Mouse (Mus musculus) liver, embryonic 14 days (tissue): ENCODE data around the gene Gm20481. TPM values are rescaled to one million over a fixed set of nuclear protein-coding genes. Genes with fewer than 3 reads are reported as not detected.

Experiments
- polyA plus RNA-seq: library from polyadenylated mRNA; depleted of rRNA; stranded (reverse); fragments of >200 nt; gene quantifications from 2 replicates; pipeline ENCODE4 v1.2.3, GENCODE M21; 2012; rRNA removed

Gm20481 gene
- not detected in 2 replicates for polyA plus RNA-seq

DNA sequence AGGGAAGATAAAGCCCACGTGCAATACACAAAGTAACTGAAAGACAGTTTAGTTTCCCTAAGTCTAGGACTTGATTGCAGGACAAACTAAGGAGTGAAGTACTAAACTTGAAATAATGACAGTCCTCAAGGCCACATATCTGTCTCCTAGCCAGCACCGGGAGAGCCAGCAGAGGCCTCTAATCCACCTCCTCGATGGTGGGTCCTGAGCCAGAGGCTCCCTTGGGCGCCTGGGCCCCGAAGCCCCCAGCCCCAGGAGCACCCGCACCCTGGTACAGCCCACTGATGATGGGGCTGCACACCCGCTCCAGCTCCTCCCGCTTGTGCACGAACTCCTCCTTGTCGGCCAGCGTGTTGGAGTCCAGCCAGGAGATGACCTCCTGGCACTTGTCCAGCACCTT, at the start of gene Gm20481:
TSS of gene Gm20481 (plus strand) at position 91 of the 400 bp plus-strand sequence.

DNA sequence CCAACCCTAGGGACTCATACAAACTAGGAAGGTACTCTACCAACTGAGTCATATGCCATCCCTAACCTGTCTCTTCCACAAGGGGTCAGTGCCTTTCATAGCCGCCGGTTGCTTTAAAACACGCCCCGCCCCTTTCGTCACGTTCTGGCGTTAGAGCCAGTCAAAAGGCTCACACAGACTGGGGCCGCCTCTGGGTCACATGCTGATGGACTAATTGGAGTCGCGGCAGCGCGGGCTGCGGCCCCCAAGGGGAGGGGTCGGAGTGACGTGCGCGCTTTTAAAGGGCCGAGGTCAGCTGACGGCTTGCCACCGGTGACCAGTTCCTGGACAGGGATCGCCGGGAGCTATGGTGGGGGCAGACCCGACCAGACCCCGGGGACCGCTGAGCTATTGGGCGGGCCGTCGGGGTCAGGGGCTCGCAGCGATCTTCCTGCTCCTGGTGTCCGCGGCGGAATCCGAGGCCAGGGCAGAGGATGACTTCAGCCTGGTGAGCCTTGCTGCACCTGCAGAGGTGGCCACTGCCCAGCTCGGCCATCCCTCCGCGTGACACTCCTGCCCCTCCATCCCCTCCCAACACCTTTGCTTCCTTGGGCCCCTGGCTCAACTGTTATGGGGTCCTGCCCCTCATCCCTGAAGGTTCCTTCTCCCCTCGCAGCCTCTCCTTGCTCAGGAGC, 38.5 kb upstream of the Gm20481 start, which contains the start of gene Neu1:
TSS of gene Neu1 (plus strand) at position 193 of the 674 bp plus-strand sequence.

DNA sequence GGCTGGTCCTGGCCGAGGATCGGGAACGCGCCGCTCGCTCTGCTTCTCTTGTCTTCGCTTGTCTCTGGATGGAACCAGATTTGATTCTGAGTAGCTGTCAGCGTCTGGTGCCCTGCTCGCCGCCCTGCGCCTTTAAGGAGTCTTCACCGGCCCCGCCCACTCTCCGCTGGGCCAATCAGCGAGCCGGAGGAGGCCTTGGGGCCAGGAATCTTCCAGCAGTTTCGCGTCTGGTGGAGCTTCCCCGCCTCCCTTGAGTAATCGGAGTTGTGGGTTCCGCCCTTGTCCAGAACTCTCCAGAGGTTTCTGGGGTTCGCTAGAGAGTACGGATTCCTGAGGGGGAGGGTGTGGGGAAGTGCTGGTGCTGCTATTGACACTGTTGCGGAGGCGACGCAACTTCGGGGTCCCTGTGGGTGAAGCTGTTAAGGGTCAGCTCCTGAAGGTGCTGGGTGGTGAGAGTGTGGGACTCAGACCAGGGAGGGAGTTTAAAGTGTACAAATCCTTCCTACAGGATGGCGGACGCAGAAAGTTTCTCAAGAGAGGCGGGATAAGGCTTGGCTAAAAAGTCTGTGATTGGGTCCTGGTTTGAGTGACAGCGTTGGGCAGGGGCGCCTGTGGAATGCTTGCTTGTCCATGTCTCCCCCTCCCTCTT, 10.5 kb upstream of the Gm20481 start, which contains the start of gene Hspa1b:
TSS of gene Hspa1b (minus strand) at position 109 of the 649 bp plus-strand sequence.

DNA sequence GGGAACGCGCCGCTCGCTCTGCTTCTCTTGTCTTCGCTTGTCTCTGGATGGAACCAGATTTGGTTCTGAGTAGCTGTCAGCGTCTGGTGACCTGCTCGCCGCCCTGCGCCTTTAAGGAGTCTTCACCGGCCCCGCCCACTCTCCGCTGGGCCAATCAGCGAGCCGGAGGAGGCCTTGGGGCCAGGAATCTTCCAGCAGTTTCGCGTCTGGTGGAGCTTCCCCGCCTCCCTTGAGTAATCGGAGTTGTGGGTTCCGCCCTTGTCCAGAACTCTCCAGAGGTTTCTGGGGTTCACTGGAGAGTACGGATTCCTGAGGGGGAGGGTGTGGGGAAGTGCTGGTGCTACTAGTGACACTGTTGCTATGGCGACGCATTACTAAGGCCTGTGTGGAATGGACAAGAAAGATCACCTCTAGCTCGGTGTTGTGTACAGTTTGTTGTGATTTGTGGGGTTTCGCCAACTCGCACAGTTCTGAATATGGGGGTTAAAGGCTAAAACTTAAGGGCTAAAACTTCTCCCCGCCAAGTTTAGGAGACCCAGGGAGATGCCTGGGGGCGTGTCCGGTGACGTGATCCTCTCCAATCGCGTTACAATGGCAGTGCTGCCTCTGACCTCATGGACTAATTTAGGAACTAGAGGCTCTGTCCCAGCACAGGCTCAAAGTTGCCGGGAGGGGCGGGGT, 2.5 kb downstream of the Gm20481 start, which contains the start of the genes Hspa1a and Hspa1l:
TSS of gene Hspa1a (minus strand) at position 88 of the 681 bp plus-strand sequence.
TSS of gene Hspa1l (plus strand) at position 635 of the 681 bp plus-strand sequence.

DNA sequence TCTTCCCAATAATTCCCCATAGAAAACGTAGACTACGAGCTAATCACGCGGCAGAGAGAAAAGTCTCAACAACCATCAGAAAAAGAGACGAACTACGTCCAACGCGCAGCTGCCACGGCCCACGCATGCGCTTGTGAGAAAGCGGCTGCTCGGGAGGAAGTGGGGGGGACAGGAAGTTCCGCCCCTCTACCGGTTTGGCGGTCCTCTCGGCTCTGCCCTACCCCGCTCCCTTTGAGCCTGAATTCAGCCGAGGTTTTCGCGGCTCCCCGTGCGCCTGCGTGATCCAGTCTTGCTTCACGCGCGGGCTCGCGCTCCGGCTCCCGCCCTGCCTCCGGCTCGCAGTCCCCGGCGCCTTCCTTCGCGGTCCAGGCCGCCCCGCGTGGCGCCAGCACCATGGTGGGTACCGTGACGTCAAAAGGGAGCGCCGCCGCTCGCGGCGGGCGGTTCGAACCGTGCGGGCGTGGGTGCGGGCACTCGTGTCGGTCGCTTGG, 12.0 kb downstream of the Gm20481 start, which contains the start of gene Lsm2:
TSS of gene Lsm2 (plus strand) at position 173 of the 491 bp plus-strand sequence.

DNA sequence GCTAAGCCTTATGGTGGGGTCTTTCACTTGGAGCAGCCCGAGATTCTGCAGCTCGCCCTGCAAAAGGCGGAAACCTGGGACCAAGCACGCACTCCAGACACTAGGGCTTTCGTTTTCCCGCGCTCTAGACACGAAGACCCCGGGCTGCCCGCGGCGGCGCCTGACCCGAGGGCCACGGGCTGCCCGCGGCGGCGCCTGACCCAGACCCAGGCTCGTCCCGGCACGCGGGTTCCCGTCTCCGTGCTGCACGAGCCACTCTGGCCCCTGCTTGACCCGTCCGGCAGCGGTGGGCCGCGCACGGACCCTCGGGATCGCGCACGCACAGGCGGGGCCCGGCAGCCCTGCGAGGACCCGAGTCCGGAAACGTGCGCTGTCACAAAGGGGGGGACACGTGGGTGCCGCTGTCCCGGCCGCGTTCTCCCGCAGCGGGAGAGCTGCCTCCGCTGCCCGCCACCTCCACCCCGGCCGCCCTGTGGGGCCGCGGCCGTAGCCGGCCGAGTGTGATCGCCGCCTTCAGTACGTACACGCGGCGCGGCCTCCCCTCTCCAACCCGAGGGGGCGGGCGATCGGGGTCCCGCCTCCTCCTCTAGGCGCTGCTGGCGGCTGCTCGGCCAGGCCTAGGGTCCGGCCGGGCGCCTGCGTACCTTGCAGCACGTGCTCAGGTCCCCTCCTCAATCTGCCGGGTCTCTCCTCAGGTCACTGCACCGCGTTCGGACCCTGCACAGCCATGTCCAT, 31.2 kb downstream of the Gm20481 start, which contains the start of gene Vars:
TSS of gene Vars (plus strand) at position 271 of the 735 bp plus-strand sequence.

DNA sequence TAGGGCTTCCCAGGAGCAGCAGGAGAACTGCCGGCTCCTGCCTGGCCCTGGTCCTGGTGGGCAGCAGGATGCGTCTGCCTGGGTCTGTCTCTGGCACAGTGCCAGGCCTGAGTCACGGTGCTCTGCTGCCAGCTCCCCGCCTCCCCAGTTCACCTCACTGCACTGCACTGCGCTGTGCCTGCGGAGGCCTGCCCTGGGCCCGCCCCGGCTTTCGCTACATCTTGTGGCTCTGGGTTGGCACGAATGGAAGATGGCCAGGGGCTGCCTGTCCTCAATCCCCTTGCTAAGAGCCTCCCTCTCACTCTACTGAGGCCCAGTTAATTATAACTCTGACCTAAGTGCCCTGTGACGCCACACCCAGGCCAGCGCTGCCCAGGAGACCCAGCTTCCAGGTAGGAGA, 46.7 kb downstream of the Gm20481 start, which contains the start of gene Vwa7:
TSS of gene Vwa7 (plus strand) at position 204 of the 400 bp plus-strand sequence.

Other genes starting within 250 kb of the Gm20481 start
- gene C4b, start 226.0 kb upstream of the Gm20481 start, polyA plus RNA-seq = 2.5 and 3.3 TPM in 2 replicates
- gene Cyp21a1, start 165.4 kb upstream of the Gm20481 start, polyA plus RNA-seq = 0.03 TPM in 1 of 2 replicates, not detected in the other
- 15.6 and 17.8 TPM in 2 replicates for gene Stk19, start 133.0 kb upstream of the Gm20481 start, polyA plus RNA-seq
- 22.0 and 28.0 TPM in 2 replicates for gene Dxo, start 132.9 kb upstream of the Gm20481 start, polyA plus RNA-seq
- gene Skiv2l, start 119.7 kb upstream of the Gm20481 start, polyA plus RNA-seq = 19.0 and 22.2 TPM in 2 replicates
- gene Nelfe, start 119.5 kb upstream of the Gm20481 start, polyA plus RNA-seq = 43.8 and 44.0 TPM in 2 replicates
- gene Cfb, start 107.4 kb upstream of the Gm20481 start, polyA plus RNA-seq = 157 and 169 TPM in 2 replicates
- gene Zbtb12, start 90.4 kb upstream of the Gm20481 start, polyA plus RNA-seq = 5.7 and 6.1 TPM in 2 replicates
- gene Gm20547, start 87.9 kb upstream of the Gm20481 start, polyA plus RNA-seq = not detected in 2 replicates
- gene C2, start 71.6 kb upstream of the Gm20481 start, polyA plus RNA-seq = 14.2 and 18.4 TPM in 2 replicates
- 27.3 and 28.0 TPM in 2 replicates for gene Ehmt2, start 71.4 kb upstream of the Gm20481 start, polyA plus RNA-seq
- 1.1 and 1.3 TPM in 2 replicates for gene Slc44a4, start 55.4 kb upstream of the Gm20481 start, polyA plus RNA-seq
- 8.4 and 10.5 TPM in 2 replicates for gene Neu1, start 38.7 kb upstream of the Gm20481 start, polyA plus RNA-seq
- gene Hspa1b, start 10.7 kb upstream of the Gm20481 start, polyA plus RNA-seq = 1.1 and 1.3 TPM in 2 replicates
- gene Hspa1a, start 2.2 kb downstream of the Gm20481 start, polyA plus RNA-seq = 0.58 and 0.67 TPM in 2 replicates
- gene Hspa1l, start 2.8 kb downstream of the Gm20481 start, polyA plus RNA-seq = 0.02 TPM in 2 replicates
- 106 and 129 TPM in 2 replicates for gene Lsm2, start 11.9 kb downstream of the Gm20481 start, polyA plus RNA-seq
- 58.0 and 65.7 TPM in 2 replicates for gene Vars, start 31.1 kb downstream of the Gm20481 start, polyA plus RNA-seq
- 0.12 and 0.20 TPM in 2 replicates for gene Vwa7, start 46.7 kb downstream of the Gm20481 start, polyA plus RNA-seq
- 2.0 TPM in 2 replicates for gene Sapcd1, start 58.1 kb downstream of the Gm20481 start, polyA plus RNA-seq
- gene Msh5, start 76.8 kb downstream of the Gm20481 start, polyA plus RNA-seq = 3.3 and 4.1 TPM in 2 replicates
- 70.1 and 85.9 TPM in 2 replicates for gene Clic1, start 80.1 kb downstream of the Gm20481 start, polyA plus RNA-seq
- gene Ddah2, start 89.1 kb downstream of the Gm20481 start, polyA plus RNA-seq = 11.1 and 13.5 TPM in 2 replicates
- gene Ly6g6c, start 95.5 kb downstream of the Gm20481 start, polyA plus RNA-seq = 0.21 and 0.24 TPM in 2 replicates
- 1.8 and 2.7 TPM in 2 replicates for gene Mpig6b, start 96.3 kb downstream of the Gm20481 start, polyA plus RNA-seq
- 0.03 and 0.15 TPM in 2 replicates for gene Ly6g6e, start 107.0 kb downstream of the Gm20481 start, polyA plus RNA-seq
- 0.66 and 0.76 TPM in 2 replicates for gene Ly6g6d, start 108.2 kb downstream of the Gm20481 start, polyA plus RNA-seq
- gene Ly6g6f, start 115.7 kb downstream of the Gm20481 start, polyA plus RNA-seq = 4.6 TPM in 2 replicates
- 25.1 and 29.0 TPM in 2 replicates for gene Abhd16a, start 119.4 kb downstream of the Gm20481 start, polyA plus RNA-seq
- not detected in 2 replicates for gene Ly6g5c, start 138.4 kb downstream of the Gm20481 start, polyA plus RNA-seq
- gene Ly6g5b, start 145.5 kb downstream of the Gm20481 start, polyA plus RNA-seq = 0.42 and 0.67 TPM in 2 replicates
- gene Gpank1, start 151.5 kb downstream of the Gm20481 start, polyA plus RNA-seq = 9.1 and 10.2 TPM in 2 replicates
- gene Csnk2b, start 152.1 kb downstream of the Gm20481 start, polyA plus RNA-seq = 76.9 and 86.4 TPM in 2 replicates
- gene D17H6S53E, start 156.5 kb downstream of the Gm20481 start, polyA plus RNA-seq = 1.2 and 1.6 TPM in 2 replicates
- gene Apom, start 162.1 kb downstream of the Gm20481 start, polyA plus RNA-seq = 296 and 349 TPM in 2 replicates
- 40.6 and 45.5 TPM in 2 replicates for gene Bag6, start 165.3 kb downstream of the Gm20481 start, polyA plus RNA-seq
- 48.0 and 59.1 TPM in 2 replicates for gene Prrc2a, start 195.0 kb downstream of the Gm20481 start, polyA plus RNA-seq
- gene Aif1, start 206.2 kb downstream of the Gm20481 start, polyA plus RNA-seq = 9.0 and 9.2 TPM in 2 replicates
- gene Lst1, start 218.5 kb downstream of the Gm20481 start, polyA plus RNA-seq = 21.0 and 28.7 TPM in 2 replicates
- 0.53 and 0.76 TPM in 2 replicates for gene Ltb, start 224.5 kb downstream of the Gm20481 start, polyA plus RNA-seq
- 0.33 and 0.48 TPM in 2 replicates for gene Tnf, start 232.1 kb downstream of the Gm20481 start, polyA plus RNA-seq
- 0.03 and 0.09 TPM in 2 replicates for gene Lta, start 235.4 kb downstream of the Gm20481 start, polyA plus RNA-seq